Mouse (Mus musculus) B cell, adult 2 months (primary cell): Measurements from ENCODE around the gene Mthfsd.

Source experiments
- DNase-seq, 2 experiments: peaks; one replicate each; pipeline ENCODE4 v3.0.0; 2022

The Mthfsd gene

DNA sequence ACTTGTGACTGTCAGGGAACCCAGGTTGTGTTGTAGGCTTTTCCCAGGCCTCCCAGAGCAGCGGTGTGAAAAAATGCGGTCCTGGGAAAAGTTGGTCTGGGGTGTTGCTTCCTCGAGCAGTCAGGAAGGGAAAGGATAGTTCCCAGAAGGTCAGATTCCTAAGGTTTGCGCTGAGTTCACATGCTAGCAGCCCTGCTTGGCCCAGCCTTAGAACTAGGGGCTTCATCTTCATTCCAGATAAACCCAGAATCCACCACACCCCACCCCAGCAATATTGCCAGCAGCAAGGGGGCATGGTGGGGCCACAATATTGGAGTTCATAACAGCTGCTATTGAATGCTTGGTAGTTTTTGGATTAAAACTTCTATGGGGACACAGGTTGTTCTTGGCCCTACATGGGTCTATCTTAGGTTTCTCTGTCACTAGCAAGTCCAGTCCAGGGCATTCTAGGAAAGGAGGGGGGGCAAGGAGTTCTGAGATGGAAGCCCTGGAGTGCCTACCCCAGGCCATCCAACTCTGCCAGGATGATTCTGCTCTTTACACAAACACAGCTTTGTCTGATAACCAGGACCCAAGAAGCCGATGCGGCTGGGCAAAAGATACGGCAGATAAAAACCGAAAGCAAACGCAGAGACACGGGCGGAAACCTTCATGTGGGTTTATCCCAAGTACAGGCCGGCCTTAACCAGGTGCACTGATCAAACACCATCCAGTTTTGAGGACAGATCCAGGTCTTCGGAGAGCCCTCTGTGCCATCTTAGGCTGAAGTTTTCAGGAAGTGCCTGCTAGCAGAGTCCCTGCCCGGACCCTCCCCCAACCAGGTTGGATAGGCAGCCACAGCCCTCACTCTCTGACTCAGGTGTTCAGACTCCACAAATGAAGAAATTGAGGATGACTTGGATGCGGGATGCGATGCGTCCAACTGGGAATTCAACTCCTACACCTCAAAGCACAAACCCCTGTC, 12.5 kb upstream of the Mthfsd start:
- DNase-seq: no peak

- no peak for DNase-seq
Measured at GRCm38 (mm10) chr8:121119635-121120455, 11.7 kb upstream of the Mthfsd start.

DNA sequence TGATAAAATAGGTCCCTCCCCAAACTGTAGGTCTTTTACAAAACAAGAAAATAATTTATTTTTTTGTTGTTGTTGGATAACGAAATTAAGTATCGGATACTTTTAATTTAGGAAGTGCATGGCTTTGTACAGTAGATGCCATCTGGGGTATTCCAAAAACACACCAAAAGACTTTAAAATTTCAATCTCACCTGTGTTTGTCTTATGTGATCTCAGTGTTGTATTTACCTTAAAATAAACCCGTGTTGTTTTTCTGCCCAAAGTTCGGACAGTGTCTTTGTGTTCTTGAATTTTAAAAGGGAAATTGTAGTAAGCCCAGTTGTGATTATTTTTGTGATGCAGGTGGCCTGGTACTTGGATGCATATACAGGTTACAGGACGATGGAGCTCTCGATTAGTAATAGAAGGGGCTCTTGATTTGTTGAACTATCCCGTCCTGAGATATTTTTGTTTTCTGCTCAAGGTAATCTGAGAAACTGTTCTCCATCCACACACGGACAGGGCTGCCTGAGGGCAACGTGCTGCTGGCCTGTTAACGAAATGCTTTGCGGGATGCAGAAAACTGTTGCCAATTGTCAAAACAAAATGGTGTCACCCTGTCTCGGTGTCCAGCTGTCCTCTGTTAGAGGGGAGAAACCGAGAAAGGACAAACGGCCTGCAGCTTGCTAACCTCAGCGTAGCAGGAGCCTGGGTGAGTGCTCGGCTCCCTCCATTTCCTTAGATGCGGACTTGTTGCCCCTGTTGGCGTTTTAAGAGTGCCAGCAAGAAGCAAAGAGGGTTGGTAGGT, 10.6 kb upstream of the Mthfsd start:
- no peak for DNase-seq

GRCm38 (mm10) chr8:121117906-121118305, 9.7 kb upstream of the Mthfsd start:
- no peak for DNase-seq

- peak in 1 of 2 experiments; percentile 42 for DNase-seq
Measured at GRCm38 (mm10) chr8:121117186-121117651, 9.0 kb upstream of the Mthfsd start.

DNA sequence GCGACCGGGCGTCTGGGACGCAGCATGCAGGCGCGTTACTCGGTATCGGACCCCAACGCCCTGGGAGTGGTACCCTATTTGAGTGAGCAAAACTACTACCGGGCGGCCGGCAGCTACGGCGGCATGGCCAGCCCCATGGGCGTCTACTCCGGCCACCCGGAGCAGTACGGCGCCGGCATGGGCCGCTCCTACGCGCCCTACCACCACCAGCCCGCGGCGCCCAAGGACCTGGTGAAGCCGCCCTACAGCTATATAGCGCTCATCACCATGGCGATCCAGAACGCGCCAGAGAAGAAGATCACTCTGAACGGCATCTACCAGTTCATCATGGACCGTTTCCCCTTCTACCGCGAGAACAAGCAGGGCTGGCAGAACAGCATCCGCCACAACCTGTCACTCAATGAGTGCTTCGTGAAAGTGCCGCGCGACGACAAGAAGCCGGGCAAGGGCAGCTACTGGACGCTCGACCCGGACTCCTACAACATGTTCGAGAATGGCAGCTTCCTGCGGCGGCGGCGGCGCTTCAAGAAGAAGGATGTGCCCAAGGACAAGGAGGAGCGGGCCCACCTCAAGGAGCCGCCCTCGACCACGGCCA, 8.5 kb upstream of the Mthfsd start:
- DNase-seq: peak; percentile 44 to 48

- DNase-seq: peak; percentile 73 to 74
Measured at GRCm38 (mm10) chr8:121115948-121116347, 7.8 kb upstream of the Mthfsd start, which contains the start of gene Foxc2. Foxc2 (plus strand) TSS chr8:121116171.

- no peak for DNase-seq
Measured at GRCm38 (mm10) chr8:121115136-121115535, 6.9 kb upstream of the Mthfsd start.

DNA sequence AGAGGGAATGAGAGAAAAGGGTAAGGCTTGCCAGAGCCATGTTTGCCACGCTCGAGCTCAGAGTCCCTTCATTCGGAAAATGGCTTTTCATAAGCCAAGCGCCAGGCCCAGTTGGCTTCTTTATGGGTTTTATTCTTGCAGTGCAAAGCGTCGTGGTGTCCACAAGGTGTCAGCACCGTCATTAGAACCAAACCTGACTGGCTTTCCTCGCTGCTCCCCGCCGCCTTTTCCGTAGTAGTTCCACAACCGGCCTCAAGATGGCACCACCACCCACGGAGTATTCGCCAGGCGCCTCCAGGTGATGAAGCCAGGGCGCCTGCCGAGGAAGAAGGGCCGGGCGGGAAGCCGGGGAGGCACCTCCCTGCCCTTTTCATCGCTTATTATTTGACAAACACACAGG, 5.1 kb upstream of the Mthfsd start:
- DNase-seq: peak; percentile 98

DNA sequence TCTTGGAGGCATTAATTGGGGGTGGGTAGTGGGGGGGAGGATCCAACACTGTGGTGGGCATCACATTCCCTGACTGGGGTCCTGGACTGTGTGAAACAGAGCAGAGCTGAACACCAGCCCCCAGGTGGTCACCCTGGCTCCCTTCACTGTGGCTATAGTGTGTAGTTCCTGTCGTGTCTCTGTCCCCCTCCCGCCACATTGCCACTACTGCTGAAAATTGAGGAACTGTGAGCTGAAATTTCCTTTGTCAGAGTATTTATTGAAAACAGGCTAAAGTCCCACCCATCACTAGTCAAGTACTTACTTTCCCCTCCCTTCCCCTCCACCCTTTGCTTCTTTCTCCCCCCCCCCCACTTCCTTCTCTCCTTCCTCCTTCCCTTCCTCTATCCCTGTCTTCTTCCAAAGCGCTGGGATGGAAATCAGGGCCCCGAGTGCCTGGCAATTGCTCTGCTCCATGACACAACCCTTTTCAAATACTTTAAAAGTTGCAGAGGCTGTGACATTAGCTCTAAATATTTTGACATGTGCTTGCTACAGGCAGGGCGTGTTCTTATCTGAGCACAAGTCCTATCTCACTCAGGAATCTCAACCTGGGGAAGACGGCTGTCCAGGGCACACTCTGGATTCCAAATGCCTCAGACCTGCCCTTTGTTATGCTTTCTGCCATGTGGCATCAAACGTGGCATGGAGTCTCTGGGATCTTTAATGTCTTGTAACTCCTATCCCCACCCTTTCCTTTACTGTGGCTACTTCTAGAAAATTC, 3.1 kb upstream of the Mthfsd start:
- DNase-seq: peak in 1 of 2 experiments; percentile 37

GRCm38 (mm10) chr8:121108657-121109056, 465 bp upstream of the Mthfsd start:
- DNase-seq: no peak

DNA sequence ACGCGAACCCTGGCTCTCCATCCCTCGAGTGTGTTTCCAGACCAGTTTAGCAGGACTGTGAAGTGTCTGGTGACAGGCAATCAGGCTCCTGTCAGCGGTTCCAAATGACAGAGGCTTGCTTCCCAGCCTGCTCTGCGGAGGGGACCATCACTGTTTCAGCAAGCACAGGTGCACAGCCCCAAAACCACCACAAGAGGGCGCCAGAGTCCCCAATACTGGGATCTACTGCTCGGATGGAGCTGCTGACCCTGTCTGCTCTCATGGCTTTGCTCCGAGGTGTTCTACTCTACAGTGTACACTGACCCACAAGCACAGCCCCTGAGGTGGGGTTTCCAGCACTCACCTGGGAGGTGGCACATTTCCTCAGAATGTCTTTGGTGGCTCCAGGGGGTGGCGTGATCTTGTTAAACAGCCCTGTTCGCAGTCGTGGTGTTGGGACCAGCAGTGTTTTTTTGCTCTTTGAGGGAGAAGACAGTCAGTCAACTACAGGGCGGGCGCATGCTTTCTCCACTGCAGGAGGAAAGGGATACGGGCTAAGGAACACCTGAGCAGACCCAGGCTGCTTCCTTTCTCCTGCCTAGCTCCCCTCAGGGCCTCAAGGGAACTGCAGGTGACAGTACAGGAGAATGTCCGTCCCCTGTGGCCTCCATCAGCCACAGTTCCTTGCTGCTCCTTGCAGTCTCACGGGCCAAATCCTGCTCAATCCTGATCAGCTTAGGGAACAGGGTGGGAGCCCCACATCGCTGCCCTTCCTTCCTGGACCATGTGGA, 4.0 kb downstream of the Mthfsd start:
- DNase-seq: peak; percentile 87

DNA sequence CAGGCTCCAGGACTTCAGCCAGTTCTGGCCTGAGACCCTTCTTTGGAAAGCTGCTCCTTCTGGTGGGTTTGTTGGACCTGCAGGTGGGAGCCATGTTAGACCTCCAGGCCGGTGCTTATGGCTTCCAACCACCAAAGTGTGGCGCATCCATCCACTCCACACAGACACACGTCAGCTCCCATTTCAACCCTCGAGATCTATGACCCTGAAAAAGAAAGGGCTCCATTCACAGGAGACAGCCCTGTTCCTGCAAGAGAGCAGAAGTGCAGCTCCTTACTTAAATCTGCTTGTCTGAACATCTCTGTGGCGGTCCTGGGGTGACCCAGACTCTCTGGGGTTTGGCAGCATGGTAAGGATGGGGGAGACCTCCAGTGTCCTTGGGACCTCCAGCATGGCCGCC, 14.7 kb downstream of the Mthfsd start:
- no peak for DNase-seq

- peak; percentile 78 for DNase-seq
Measured at GRCm38 (mm10) chr8:121092627-121093026, 15.6 kb downstream of the Mthfsd start.

DNA sequence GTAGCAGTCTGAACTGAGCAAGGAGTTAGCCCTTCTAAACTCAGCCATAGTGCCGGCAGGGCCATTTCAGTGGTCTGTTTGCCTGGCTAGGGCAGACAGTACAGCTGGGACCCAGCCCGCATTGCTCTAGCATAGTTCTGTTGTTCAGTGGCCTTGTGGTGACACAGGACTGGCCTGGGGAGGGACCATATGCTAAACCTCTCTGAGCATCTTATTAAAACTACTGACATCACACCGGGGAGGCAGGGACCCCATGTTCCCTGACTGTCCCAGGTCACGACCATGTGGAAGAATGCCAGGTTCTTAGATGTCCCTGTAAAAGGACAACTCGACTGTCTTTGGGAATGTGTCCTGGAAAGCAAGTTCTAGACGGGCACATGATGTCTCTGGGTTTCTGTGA, 16.1 kb downstream of the Mthfsd start:
- DNase-seq: no peak

DNA sequence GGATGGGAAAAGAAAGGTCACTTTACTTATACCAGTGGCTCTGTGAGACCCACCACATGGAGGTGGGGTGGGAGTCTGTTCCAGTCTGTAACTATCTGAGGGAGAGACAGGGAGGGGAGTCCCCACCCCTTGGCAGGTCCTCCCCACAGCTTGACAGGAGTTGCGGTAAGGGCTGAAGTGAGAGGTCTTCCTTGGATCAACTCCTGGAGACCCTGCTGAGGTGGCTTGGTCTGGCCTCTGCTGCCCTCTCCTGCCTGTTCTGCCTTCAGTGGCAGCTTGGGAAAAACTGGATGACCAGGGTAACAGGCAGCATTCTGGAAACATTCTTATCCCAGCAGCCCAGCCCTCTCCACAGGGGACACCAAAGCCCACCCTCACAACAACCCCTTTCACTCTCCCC, 17.5 kb downstream of the Mthfsd start:
- DNase-seq: no peak

DNA sequence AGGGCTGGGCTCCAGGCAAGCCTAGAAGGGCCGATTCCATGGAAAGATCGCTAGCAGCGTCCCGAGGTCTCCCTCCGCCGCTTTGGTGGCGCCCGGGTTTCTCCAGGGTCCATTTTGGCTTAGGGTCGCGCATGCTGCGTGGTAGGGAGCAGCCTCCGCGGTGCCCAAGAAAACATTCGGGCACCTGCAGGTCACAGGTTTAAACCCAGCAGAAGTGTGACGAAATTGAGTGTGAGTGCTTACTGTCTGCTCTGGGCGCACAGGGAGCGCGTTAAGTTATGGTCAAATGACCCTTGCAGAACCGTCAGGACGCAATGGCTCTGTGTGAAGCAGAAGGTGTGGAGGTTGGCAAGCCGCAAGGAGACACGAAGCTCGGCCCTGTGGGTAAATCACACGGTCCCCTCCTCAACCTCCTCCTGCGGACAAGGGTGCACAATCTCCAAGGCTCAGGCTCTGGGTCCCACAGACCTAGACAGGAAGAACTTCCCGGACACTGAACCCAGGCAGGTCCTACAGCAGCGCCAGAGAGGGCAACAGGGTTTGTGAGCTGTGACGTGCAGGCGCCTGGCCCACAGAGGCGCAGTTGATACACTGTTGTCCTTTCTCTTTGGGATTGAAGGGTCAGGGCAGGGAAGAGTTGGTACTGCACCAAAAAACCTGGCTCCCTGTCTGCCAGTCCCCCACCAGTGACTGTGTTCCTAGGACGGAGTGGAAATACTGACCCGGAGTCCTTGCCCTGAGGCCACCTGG, 18.4 kb downstream of the Mthfsd start:
- DNase-seq: no peak

- DNase-seq: no peak
Measured at GRCm38 (mm10) chr8:121088871-121089630, 19.1 kb downstream of the Mthfsd start.

GRCm38 (mm10) chr8:121088281-121088680, 19.9 kb downstream of the Mthfsd start:
- no peak for DNase-seq
